Mouse (Mus musculus): ENCODE measurements at regions not wholly inside any gene's neighbourhood (a gene's known extent, or its start where the extent isn't known, plus 50 kb on each side); places are given as distances from the start of the nearest gene placed in this dataset.
A peak's percentile ranks its signal among the peaks of the same experiment; 100 is the strongest.

DNA sequence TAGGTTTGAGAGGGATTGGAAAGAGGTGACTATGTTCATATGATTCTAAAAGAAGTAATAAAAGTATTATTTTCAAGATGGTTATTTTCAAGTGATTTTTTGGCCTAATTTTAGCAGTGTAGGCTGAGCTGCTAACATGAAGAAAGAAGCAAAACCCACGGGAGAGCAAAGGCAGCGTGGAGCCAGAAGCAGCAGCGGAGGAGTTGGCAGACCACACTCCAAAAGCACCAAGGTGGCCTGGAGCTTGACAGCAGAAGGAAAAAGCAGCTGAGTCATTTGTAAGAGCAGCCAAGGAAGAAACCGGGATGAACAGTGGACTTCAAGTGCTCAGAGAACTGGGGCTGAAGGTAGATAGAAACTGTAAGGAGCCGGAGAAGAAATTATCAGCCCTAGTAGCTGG lies 55.9 kb downstream of the Hdgfl1 start:
- DNase-seq (ENCODE audit: extremely low spot score in 1 of 2, low spot score in 2 of 2): peak in 1 of 2 experiments; percentile 21

DNA sequence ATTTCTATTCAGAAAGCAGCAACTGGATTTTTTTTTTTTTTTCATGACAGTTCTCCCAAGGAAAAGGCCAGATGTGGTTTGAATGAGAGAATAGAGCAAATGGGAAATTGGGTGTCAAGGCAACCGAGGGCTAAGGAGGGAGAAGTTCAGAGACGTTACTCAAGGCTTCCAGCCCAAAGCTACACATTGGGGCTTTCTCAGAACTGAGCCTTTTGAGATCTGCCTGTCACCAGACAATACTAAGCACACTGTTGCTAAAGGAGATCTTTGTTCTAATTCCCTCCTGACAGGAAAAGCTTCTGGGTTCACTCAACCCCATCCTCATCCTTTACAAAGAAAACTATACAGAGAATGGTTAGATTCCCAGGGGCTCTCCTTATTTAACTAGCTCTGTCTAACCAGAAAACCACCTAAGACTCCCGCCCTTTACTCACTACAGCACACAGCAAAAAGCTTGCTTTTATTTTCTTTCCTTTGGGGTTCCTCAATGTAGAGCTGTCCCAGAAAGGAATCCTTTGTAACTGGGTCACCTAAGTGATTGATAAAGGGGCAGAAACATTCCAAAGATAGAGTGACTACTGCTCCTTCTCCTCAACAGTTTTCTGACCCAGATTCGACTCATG lies 70.8 kb downstream of the Hdgfl1 start:
- intact Hi-C loops (cut with DNase I): no loop called here

More for the DNA sequence above, 55.9 kb downstream of the Hdgfl1 start:
- intact Hi-C loops (cut with DNase I): no loop called here

DNA sequence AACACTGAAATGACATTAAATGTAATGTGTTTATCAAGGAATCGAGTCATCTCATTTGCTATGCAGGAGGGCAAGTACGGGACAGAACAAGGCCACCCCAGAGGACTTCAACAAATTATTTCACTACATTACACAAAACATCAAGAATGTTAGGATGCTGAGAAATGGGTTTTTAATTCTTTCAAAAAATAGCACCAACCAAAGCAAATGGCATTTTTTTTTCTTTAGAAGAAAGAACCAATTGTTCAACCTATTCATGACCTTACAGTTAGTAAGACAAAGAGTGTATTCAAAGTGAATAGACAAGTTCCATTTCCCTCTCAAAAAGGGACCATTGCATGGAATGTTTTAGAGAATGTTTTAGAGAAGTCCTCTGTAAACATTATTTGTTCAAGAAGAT lies 110.5 kb downstream of the Hdgfl1 start:
- intact Hi-C loops (cut with DNase I): no loop called here
- DNase-seq (ENCODE audit: extremely low spot score in 1 of 2, low spot score in 2 of 2): no peak

More for the DNA sequence above, 70.8 kb downstream of the Hdgfl1 start:
- DNase-seq (ENCODE audit: extremely low spot score in 1 of 2, low spot score in 2 of 2): no peak

- peak in 1 of 2 experiments; percentile 32 for DNase-seq (ENCODE audit: extremely low spot score in 1 of 2, low spot score in 2 of 2)
These were observed 112.9 kb downstream of the Hdgfl1 start for GRCm38 (mm10) chr13:26657010-26657611.

More at GRCm38 (mm10) chr13:26657010-26657611, 112.9 kb downstream of the Hdgfl1 start:
- intact Hi-C loops (cut with DNase I): no loop called here

Measured in left cerebral cortex, postnatal 10 days (tissue).